Mouse (Mus musculus) kidney, embryonic 14.5 days (tissue): Measurements from ENCODE around the gene Rrp7a. TPM values are rescaled to one million over a fixed set of nuclear protein-coding genes. Genes with fewer than 3 reads are reported as not detected.

ENCODE experiments used
- ATAC-seq: fragments of 200-750 bp; cut with Nextera tagmentation; 2 replicates; pipeline ENCODE4 v1.8.0; 2017; ENCODE audit warnings: moderate number of reproducible peaks, mild to moderate bottlenecking, moderate TSS enrichment, moderate library complexity; ENCODE audit not compliant: low FRiP score, low TSS enrichment
- H3K27ac ChIP-seq: fragments of 300-500 bp; sonication (generic); 2 replicates; pipeline ENCODE4 v1.5.1; 2014; ENCODE audit warnings: low read depth, mild to moderate bottlenecking, low read length, moderate library complexity, mixed read lengths
- H3K27me3 ChIP-seq: fragments of 300-500 bp; sonication (generic); 2 replicates; pipeline ENCODE4 v1.6.1; 2014; ENCODE audit warnings: mild to moderate bottlenecking, low read length; ENCODE audit not compliant: control insufficient read depth, insufficient read depth
- H3K36me3 ChIP-seq: fragments of 300-500 bp; sonication (generic); 2 replicates; pipeline ENCODE4 v1.6.1; 2014; ENCODE audit warnings: low read length, mixed read lengths; ENCODE audit not compliant: control insufficient read depth, insufficient read depth
- H3K4me1 ChIP-seq: fragments of 300-500 bp; sonication (generic); 2 replicates; pipeline ENCODE4 v1.6.1; 2014; ENCODE audit warnings: low read length, mixed read lengths; ENCODE audit not compliant: control insufficient read depth, insufficient read depth
- H3K4me2 ChIP-seq: fragments of 300-500 bp; sonication (generic); replicated peaks from 2 replicates; pipeline ENCODE4 v1.6.1; 2014; ENCODE audit warnings: low read depth, mild to moderate bottlenecking, low read length
- H3K4me3 ChIP-seq: fragments of 300-500 bp; sonication (generic); 2 replicates; pipeline ENCODE4 v1.5.1; 2014; ENCODE audit warnings: mild to moderate bottlenecking, low read length
- H3K9ac ChIP-seq: fragments of 300-500 bp; sonication (generic); 2 replicates; pipeline ENCODE4 v1.6.1; 2014; ENCODE audit warnings: low read depth, mild to moderate bottlenecking, low read length, moderate library complexity
- H3K9me3 ChIP-seq: fragments of 300-500 bp; sonication (generic); 2 replicates; pipeline ENCODE4 v1.6.1; 2016; ENCODE audit warnings: low read length; ENCODE audit not compliant: control insufficient read depth
- WGBS: fragments of 180-500 bp; shearing (Covaris S2); extraction: QIAGEN DNeasy Blood & Tissue Kit; methylation state at CpG from one replicate; pipeline ENCODE4 v1.1.7; 2014; 5-methylcytosine and 5-hydroxymethylcytosine counted together
- polyA plus RNA-seq: library from polyadenylated mRNA; unstranded; fragments of >200 nt; fragmentation: Nextera tagmentation; extraction: Ambion mirVana; gene quantifications from 2 replicates; pipeline ENCODE4 v1.2.1, GENCODE M21; 2014

Rrp7a gene
- polyA plus RNA-seq, 1 experiment from 2014 or later, result 50.2 TPM

- Histone ChIP-seq H3K36me3 (peaks cover 47% of the 10 kb centered on the region), H3K27me3 (no peaks in the 10 kb centered on the region), H3K4me3 (no peak overlapping the region), H3K4me2 (no peak overlapping the region), H3K9ac (no peak overlapping the region), H3K27ac (no peak overlapping the region), H3K9me3 (no peaks in the 10 kb centered on the region), H3K4me1 (peaks cover under 1% of the 10 kb centered on the region; the same call in 1 of the 2 replicates)
- ATAC-seq, result no peak
- WGBS, result 95% methylated on average over 9 of the region's 9 CpGs
These were observed 37.2 kb upstream of the Rrp7a start for GRCm38 (mm10) chr15:83159823-83160222.

GRCm38 (mm10) chr15:83158587-83159160, 36.1 kb upstream of the Rrp7a start:
- 96% methylated on average over 7 of the region's 7 CpGs for WGBS
- Histone ChIP-seq H3K9me3 (no peaks in the 10 kb centered on the region), H3K4me1 (no peaks in the 10 kb centered on the region), H3K4me3 (no peak overlapping the region), H3K27ac (no peak overlapping the region), H3K36me3 (peaks cover 52% of the 10 kb centered on the region), H3K9ac (no peak overlapping the region), H3K27me3 (no peaks in the 10 kb centered on the region), H3K4me2 (no peak overlapping the region)
- ATAC-seq, result no peak

GRCm38 (mm10) chr15:83157667-83158064, 35.1 kb upstream of the Rrp7a start:
- ATAC-seq, result no peak
- no peaks in the 10 kb centered on the region for H3K4me1 ChIP-seq
- no peak overlapping the region for H3K4me3 ChIP-seq
- H3K4me2 ChIP-seq, result no peak overlapping the region
- H3K27me3 ChIP-seq, result no peaks in the 10 kb centered on the region
- no peak overlapping the region for H3K9ac ChIP-seq
- peaks cover 51% of the 10 kb centered on the region for H3K36me3 ChIP-seq
- WGBS, result 97% methylated on average over 6 of the region's 6 CpGs
- no peak overlapping the region for H3K27ac ChIP-seq
- H3K9me3 ChIP-seq, result no peaks in the 10 kb centered on the region

- H3K36me3 ChIP-seq, result peaks cover 45% of the 10 kb centered on the region
- H3K27me3 ChIP-seq, result no peaks in the 10 kb centered on the region
- no peak overlapping the region for H3K9ac ChIP-seq
- H3K9me3 ChIP-seq, result no peaks in the 10 kb centered on the region
- H3K27ac ChIP-seq, result no peak overlapping the region
- no peak overlapping the region for H3K4me2 ChIP-seq
- H3K4me1 ChIP-seq, result no peaks in the 10 kb centered on the region
- H3K4me3 ChIP-seq, result no peak overlapping the region
- 75% methylated on average over 11 of the region's 11 CpGs for WGBS
- no peak for ATAC-seq
These were observed 34.5 kb upstream of the Rrp7a start for GRCm38 (mm10) chr15:83156929-83157666.

GRCm38 (mm10) chr15:83155672-83156419, 33.2 kb upstream of the Rrp7a start:
- peaks cover 37% of the 10 kb centered on the region for H3K36me3 ChIP-seq
- H3K27ac ChIP-seq, result no peak overlapping the region
- H3K4me1 ChIP-seq, result no peaks in the 10 kb centered on the region
- no peak for ATAC-seq
- 0 out of 2 replicates have a peak overlapping the region, but pooled peaks have one; percentile 4 for H3K9ac ChIP-seq
- no peaks in the 10 kb centered on the region for H3K9me3 ChIP-seq
- H3K4me3 ChIP-seq, result no peak overlapping the region
- no peak overlapping the region for H3K4me2 ChIP-seq
- WGBS, result 75% methylated on average over 6 of the region's 6 CpGs
- no peaks in the 10 kb centered on the region for H3K27me3 ChIP-seq

GRCm38 (mm10) chr15:83154309-83154708, 31.7 kb upstream of the Rrp7a start:
- Histone ChIP-seq H3K36me3 (peaks cover 24% of the 10 kb centered on the region), H3K4me3 (no peak overlapping the region), H3K27ac (no peak overlapping the region), H3K27me3 (no peaks in the 10 kb centered on the region), H3K9me3 (no peaks in the 10 kb centered on the region), H3K4me2 (no peak overlapping the region), H3K9ac (no peak overlapping the region), H3K4me1 (no peaks in the 10 kb centered on the region)
- 97% methylated on average over 7 of the region's 7 CpGs for WGBS
- no peak for ATAC-seq

- H3K4me3 ChIP-seq, result no peak overlapping the region
- no peaks in the 10 kb centered on the region for H3K9me3 ChIP-seq
- no peak overlapping the region for H3K9ac ChIP-seq
- H3K36me3 ChIP-seq, result peaks cover 25% of the 10 kb centered on the region
- no peak for ATAC-seq
- H3K4me2 ChIP-seq, result no peak overlapping the region
- H3K4me1 ChIP-seq, result peaks cover 5% of the 10 kb centered on the region; the same call in 1 of the 2 replicates
- no peaks in the 10 kb centered on the region for H3K27me3 ChIP-seq
- H3K27ac ChIP-seq, result no peak overlapping the region
- 89% methylated on average over 4 of the region's 4 CpGs for WGBS
These were observed 28.1 kb upstream of the Rrp7a start for GRCm38 (mm10) chr15:83150694-83151093.

GRCm38 (mm10) chr15:83150073-83150442, 27.5 kb upstream of the Rrp7a start:
- Histone ChIP-seq H3K27ac (peak overlapping the region; percentile 97), H3K36me3 (peaks cover 27% of the 10 kb centered on the region), H3K9me3 (no peaks in the 10 kb centered on the region), H3K4me3 (peak overlapping the region; percentile 17; the same call in 1 of the 2 replicates), H3K4me1 (peaks cover 5% of the 10 kb centered on the region; the same call in 1 of the 2 replicates), H3K9ac (0 out of 2 replicates have a peak overlapping the region, but pooled peaks have one; percentile 94), H3K27me3 (no peaks in the 10 kb centered on the region), H3K4me2 (peak overlapping the region; percentile 31)
- ATAC-seq, result no peak
- WGBS, result 25% methylated on average over 3 of the region's 3 CpGs
